Mouse (Mus musculus) intestine, embryonic 14.5 days (tissue): Measurements from ENCODE around the gene Dpysl4. TPM values are rescaled to one million over a fixed set of nuclear protein-coding genes. Genes with fewer than 3 reads are reported as not detected.
A peak's percentile ranks its signal among the peaks of the same experiment; 100 is the strongest.

Experiments used
- ATAC-seq: fragments of 200-750 bp; cut with Nextera tagmentation; replicated peaks from 2 replicates; pipeline ENCODE4 v1.8.0; 2017; ENCODE audit warnings: low read depth, moderate number of reproducible peaks, moderate TSS enrichment, moderate library complexity; ENCODE audit not compliant: low FRiP score, low TSS enrichment
- DNase-seq: peaks from one replicate; pipeline ENCODE4 v3.0.0-alpha.2; 2018; ENCODE audit warnings: low spot score
- H3K27ac ChIP-seq: fragments of 300-500 bp; sonication (generic); 2 replicates; pipeline ENCODE4 v1.5.1; 2014; ENCODE audit warnings: low read depth, mild to moderate bottlenecking, control low read depth
- H3K27me3 ChIP-seq: fragments of 300-500 bp; sonication (generic); replicated peaks from 2 replicates; pipeline ENCODE4 v1.6.1; 2014; ENCODE audit warnings: low read length, control low read depth; ENCODE audit not compliant: control insufficient read depth, insufficient read depth
- H3K36me3 ChIP-seq: fragments of 300-500 bp; sonication (generic); 2 replicates; pipeline ENCODE4 v1.6.1; 2014; ENCODE audit warnings: low read length, control low read depth; ENCODE audit not compliant: control insufficient read depth, insufficient read depth
- H3K4me1 ChIP-seq: fragments of 300-500 bp; sonication (generic); replicated peaks from 2 replicates; pipeline ENCODE4 v1.6.1; 2014; ENCODE audit warnings: low read length, control low read depth, mixed read lengths; ENCODE audit not compliant: control insufficient read depth, insufficient read depth
- H3K4me2 ChIP-seq: fragments of 300-500 bp; sonication (generic); 2 replicates; pipeline ENCODE4 v1.6.1; 2014; ENCODE audit warnings: low read length
- H3K4me3 ChIP-seq: fragments of 300-500 bp; sonication (generic); 2 replicates; pipeline ENCODE4 v1.5.1; 2014; ENCODE audit warnings: low read depth, low read length, control low read depth, mixed read lengths
- H3K9ac ChIP-seq: fragments of 300-500 bp; sonication (generic); 2 replicates; pipeline ENCODE4 v1.6.1; 2014; ENCODE audit warnings: mild to moderate bottlenecking, low read length
- H3K9me3 ChIP-seq: fragments of 300-500 bp; sonication (generic); 2 replicates; pipeline ENCODE4 v1.6.1; 2016; ENCODE audit warnings: low read length, control low read depth; ENCODE audit not compliant: control insufficient read depth
- WGBS: fragments of 180-500 bp; shearing (Covaris S2); extraction: QIAGEN DNeasy Blood & Tissue Kit; methylation state at CpG from one replicate; pipeline ENCODE4 v1.1.7; 2014; 5-methylcytosine and 5-hydroxymethylcytosine counted together
- polyA plus RNA-seq: library from polyadenylated mRNA; unstranded; fragments of >200 nt; fragmentation: Nextera tagmentation; extraction: Ambion mirVana; gene quantifications from 2 replicates; pipeline ENCODE4 v1.2.1, GENCODE M21; 2014

The Dpysl4 gene
- polyA plus RNA-seq, 1 experiment from 2014 or later, result 28.5 TPM

GRCm38 (mm10) chr7:139149373-139149772 lies 63.6 kb downstream of the Dpysl4 start:
- Histone ChIP-seq H3K9me3 (no peaks in the 10 kb centered on the region), H3K36me3 (no peaks in the 10 kb centered on the region), H3K4me3 (no peak overlapping the region), H3K4me2 (no peak overlapping the region), H3K9ac (no peak overlapping the region), H3K4me1 (peaks cover 18% of the 10 kb centered on the region), H3K27me3 (no peaks in the 10 kb centered on the region), H3K27ac (no peak overlapping the region)
- WGBS, result 47% methylated on average over 7 of the region's 7 CpGs
- ATAC-seq, result no peak
- DNase-seq, result no peak

GRCm38 (mm10) chr7:139151116-139151515 lies 65.3 kb downstream of the Dpysl4 start:
- no peak overlapping the region for H3K9ac ChIP-seq
- peak overlapping the region; percentile 44; the same call in 1 of the 2 replicates for H3K27ac ChIP-seq
- H3K9me3 ChIP-seq, result no peaks in the 10 kb centered on the region
- no peak overlapping the region for H3K4me3 ChIP-seq
- no peaks in the 10 kb centered on the region for H3K27me3 ChIP-seq
- ATAC-seq, result peak; percentile 90
- H3K36me3 ChIP-seq, result no peaks in the 10 kb centered on the region
- DNase-seq, result peak; percentile 76
- peaks cover 18% of the 10 kb centered on the region for H3K4me1 ChIP-seq
- no peak overlapping the region for H3K4me2 ChIP-seq
- 24% methylated on average over 10 of the region's 10 CpGs for WGBS

Other genes starting within 250 kb of the Dpysl4 start
- 36.5 and 41.9 TPM in 2 replicates for gene Ppp2r2d, start 239.9 kb upstream of the Dpysl4 start, polyA plus RNA-seq
- gene Mapk1ip1, start 239.7 kb upstream of the Dpysl4 start, polyA plus RNA-seq, result 15.9 and 16.0 TPM in 2 replicates
- gene Bnip3, start 176.5 kb upstream of the Dpysl4 start, polyA plus RNA-seq, result 173 and 179 TPM in 2 replicates
- 0.46 and 0.47 TPM in 2 replicates for gene Jakmip3, start 145.3 kb upstream of the Dpysl4 start, polyA plus RNA-seq
- gene Lrrc27, start 127.0 kb downstream of the Dpysl4 start, polyA plus RNA-seq, result 4.7 and 4.9 TPM in 2 replicates
- 0.12 and 0.15 TPM in 2 replicates for gene Stk32c, start 127.3 kb downstream of the Dpysl4 start, polyA plus RNA-seq
- gene Pwwp2b, start 162.5 kb downstream of the Dpysl4 start, polyA plus RNA-seq, result 15.9 and 17.3 TPM in 2 replicates